Mouse (Mus musculus) frontal cortex, postnatal 25 days (tissue): ENCODE data around the gene Wipf1.
A peak's percentile ranks its signal among the peaks of the same experiment; 100 is the strongest.

ENCODE experiments used
- DNase-seq, 2 experiments: peaks; one replicate each; pipeline ENCODE4 v3.0.0; 2022; ENCODE audit warnings: low spot score in 2 of 2

The Wipf1 gene

DNA sequence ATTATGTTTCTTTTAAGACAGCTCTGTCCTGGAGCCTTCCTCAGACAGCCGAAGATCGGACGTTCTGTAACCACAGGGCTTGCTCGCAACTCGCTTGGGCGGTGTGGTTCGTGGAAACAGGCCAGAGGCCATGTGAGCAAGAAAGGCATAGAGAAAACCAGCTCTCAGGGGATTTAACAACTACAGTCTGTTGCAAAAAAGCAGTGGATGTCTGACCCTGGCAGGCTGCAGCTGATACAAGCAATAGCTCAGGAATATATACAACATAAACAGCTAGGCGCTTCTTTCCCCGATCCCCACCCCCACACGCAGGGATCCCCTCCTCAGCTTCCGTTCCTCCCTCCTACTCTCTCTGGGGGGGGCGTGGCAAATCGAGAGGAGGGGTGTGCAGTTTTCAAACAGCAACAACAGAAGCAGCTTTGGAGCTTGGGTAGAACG is 97.6 kb downstream of the Wipf1 start:
- DNase-seq: no peak

GRCm38 (mm10) chr2:73428803-73429468 is 100.6 kb downstream of the Wipf1 start:
- DNase-seq: peak; percentile 8 to 24

DNA sequence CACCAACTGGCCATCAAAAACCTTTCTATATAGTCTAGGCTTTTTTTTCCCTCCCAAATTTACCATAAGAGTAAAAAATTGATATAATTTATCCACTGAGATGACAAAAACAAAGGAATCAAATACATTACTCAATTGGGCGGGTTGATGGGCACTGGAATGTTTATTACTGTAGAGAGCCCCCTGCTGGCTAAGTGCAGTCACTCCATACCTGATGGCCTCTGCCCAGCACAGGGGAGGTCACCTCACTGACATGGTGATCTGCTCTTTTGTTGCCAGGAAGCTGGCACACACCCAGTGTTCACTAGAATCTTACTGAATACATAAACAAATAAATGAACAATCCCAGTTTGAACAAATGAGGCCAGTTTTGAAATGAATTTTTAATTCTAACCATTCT is 102.2 kb downstream of the Wipf1 start:
- no peak for DNase-seq

DNA sequence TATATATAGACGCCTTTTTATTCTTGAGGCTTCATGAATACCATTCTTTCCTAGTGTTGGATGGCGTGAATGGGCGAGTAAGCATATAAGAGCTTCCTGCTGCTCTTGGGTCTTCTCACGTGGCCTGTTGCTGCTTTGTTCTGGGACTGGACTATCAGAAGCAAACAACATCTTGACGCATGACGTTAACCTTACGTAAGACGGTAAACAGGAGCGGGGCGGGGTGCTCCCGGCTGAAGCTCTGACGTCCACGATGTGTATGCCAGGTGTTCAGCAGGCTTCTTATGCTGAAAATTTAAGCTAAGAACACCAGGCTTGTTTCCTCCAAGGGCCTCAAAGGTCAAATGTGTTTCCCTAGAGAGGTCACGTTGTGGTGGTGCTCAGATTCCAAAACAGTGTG is 103.7 kb downstream of the Wipf1 start:
- DNase-seq: no peak

- DNase-seq: no peak
These were observed 109.8 kb downstream of the Wipf1 start for GRCm38 (mm10) chr2:73419730-73420129.

GRCm38 (mm10) chr2:73419285-73419684 is 110.2 kb downstream of the Wipf1 start:
- no peak for DNase-seq

- no peak for DNase-seq
These were observed 113.6 kb downstream of the Wipf1 start for GRCm38 (mm10) chr2:73415892-73416291.

DNA sequence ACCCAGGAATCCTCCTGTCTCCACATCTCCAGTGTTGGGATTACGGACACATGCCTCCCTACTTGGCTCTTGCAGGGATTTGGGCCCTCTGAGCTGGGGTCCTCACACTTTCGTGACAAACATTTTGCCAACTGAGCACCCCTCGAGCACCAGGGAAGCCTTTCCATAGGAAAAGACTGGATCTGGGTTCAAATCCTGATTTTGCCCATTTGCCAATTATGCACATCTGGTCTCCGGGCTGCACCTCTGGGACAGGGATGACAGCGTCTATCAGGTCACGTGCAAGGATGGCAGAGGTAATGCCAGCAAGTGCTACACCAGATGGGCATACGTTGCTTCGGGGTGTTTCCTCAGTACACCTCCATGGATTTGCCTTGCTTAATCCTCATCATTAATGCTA is 119.5 kb downstream of the Wipf1 start:
- no peak for DNase-seq

DNA sequence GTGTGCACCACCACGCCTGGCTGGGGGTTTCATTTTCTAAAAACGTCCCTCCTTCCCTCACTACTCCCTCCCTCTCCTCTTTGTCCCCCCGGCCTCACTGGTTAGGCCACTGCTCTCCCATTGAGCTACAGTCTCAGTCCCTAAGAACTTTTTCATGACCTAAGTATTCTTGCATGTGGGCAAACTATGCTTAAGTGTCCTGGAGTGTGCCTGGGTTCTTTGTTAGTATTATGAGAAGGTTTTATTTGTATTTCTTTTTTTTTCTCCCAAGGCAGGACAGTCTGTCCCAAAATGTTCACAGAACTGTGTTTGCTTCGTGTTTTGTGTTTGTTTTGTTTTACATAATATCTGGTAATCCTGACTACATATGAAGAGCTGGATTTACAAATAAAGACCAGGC is 121.9 kb downstream of the Wipf1 start:
- no peak for DNase-seq

GRCm38 (mm10) chr2:73406336-73406915 is 123.1 kb downstream of the Wipf1 start:
- DNase-seq: no peak

- DNase-seq: no peak
These were observed 124.6 kb downstream of the Wipf1 start for GRCm38 (mm10) chr2:73404980-73405379.

GRCm38 (mm10) chr2:73404442-73404841 is 125.1 kb downstream of the Wipf1 start:
- DNase-seq: no peak

DNA sequence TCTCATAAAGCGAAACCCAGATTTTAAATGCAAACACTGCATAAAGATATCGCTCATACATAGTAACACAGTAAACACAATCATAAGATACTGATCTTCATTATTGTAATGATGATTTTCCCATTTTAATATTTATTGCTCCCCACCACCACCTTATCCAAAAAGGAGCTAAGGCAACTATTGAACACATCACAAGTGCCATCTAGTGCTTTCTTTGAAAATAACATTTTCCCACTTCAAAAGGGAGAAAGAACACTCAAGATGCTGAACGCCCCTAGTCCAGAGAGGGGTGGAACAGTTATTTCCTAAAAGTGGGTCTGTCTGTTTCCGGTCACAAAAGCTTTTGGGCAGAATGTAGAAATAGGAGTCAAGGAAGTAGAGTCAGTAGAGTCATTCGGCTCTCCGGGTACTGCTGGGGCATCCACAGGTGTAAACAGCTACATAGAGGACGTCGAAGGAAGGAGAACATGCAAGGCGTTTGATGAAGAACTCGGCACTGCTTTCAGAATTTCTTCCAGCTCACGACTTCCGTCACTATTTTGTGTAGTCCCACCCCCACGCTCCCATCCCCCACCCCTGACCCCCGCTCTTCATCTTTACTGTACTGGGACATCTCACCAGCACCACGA is 126.0 kb downstream of the Wipf1 start:
- no peak for DNase-seq

DNA sequence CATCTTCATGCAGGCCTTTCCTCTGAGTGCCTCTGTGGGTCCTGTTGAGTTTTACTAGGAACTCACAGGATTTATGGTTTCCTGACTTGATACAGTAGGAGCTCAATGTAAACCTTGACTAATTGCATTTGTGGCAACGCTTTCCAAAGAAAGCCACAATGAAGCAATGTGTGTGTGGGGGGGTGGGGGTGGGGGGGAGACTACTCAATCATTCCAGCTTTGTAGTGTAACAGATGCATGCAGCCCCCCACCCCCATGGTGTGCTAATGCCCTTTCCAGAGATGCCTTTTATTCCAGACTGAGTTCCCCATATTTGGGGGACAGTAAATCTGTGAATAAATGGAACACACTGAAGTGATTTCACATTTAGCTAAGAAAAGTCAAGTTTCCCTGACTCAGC is 127.8 kb downstream of the Wipf1 start:
- DNase-seq: no peak

GRCm38 (mm10) chr2:73397476-73397875 is 132.1 kb downstream of the Wipf1 start:
- DNase-seq: no peak

DNA sequence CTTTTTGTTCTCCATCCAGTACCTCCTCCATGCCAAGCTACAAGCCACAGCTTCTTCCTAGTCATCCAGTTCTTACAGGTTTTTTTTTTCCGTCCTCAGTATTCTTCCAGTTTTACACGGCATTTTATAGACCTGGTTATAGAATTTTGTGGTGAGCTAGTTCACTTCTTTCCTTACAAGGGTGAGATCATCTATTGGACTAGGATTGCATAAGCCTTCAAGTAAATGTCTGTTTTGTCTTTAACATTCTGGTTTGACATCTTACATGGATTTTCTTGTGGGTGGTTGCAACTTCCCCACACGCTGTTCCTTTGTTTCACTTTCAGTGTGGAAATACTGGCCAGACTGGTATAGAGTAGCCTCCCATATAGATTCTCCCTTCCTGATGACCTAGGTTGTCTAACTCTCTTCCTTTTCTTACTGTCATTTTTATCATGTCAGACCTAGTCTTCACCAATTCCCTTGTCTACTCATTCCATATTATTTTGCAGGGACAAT is 132.7 kb downstream of the Wipf1 start:
- no peak for DNase-seq

GRCm38 (mm10) chr2:73395516-73395915 is 134.0 kb downstream of the Wipf1 start:
- no peak for DNase-seq

GRCm38 (mm10) chr2:73394476-73394875 is 135.1 kb downstream of the Wipf1 start:
- no peak for DNase-seq

DNA sequence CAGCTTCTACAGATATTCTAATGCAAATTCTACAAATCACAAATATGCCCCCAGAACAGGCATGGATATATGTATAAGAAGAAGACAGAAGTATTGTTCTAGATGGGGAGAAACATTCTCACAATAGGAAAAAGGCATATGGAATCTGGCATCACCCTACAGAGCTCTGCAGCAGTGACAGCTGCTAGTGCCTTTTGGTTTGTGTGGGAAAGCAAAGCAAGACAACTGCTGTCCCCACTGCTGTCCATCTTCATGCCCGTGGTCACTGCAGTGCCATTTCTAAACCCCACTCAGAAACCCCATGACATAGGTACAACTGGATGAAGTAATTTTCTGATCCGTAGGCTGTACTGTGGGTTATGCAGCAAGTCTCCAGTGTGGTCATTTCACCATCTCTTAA is 136.8 kb downstream of the Wipf1 start:
- no peak for DNase-seq

DNA sequence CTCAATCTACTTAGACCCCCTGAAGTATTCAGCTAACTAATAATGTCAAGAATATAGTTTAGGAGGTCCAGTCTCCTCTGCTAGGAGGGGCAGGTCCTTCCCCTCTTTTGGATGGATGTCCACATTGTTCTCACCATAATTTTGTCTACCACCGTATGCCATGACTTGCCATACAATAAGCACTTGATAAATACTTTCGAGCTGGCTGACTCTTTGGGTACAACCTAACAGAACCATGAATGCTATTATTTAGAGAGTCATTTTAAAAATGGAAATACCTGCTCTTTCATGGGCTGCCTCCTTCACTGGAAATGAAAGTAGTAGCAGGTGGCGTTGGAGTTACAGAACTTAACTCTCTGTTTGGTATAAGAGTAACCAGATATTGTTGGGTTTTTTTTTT is 139.6 kb downstream of the Wipf1 start:
- DNase-seq: no peak

GRCm38 (mm10) chr2:73387806-73388205 is 141.7 kb downstream of the Wipf1 start:
- no peak for DNase-seq

GRCm38 (mm10) chr2:73386356-73387046 is 143.0 kb downstream of the Wipf1 start, which contains the start of gene Gpr155:
Gpr155 (minus strand) TSS chr2:73386572.
- peak; percentile 94 to 98 for DNase-seq
